Mouse (Mus musculus) Patski (cell line): Measurements from ENCODE around the gene Slc38a6. TPM values are rescaled to one million over a fixed set of nuclear protein-coding genes. Genes with fewer than 3 reads are reported as not detected.

Experiments used
- ATAC-seq: fragments of 100-300 bp; one replicate; pipeline ENCODE4 v1.8.0; 2021
- CTCF ChIA-PET: fragments of 350-600 bp; sonication (Branson Sonifier 250); formaldehyde crosslinking; loops from one replicate; lab custom pipeline; 2022; ENCODE audit warnings: inconsistent platforms; lab: Charles Lee
- POLR2A ChIA-PET: fragments of 350-600 bp; sonication (Branson Sonifier 250); formaldehyde crosslinking; loops from one replicate; lab custom pipeline; 2022; ENCODE audit warnings: antibody characterized with exemption, inconsistent platforms; lab: Charles Lee
- DNase-seq: peaks from one replicate; pipeline ENCODE4 v3.0.0-alpha.2; 2011; ENCODE audit warnings: low read depth, low spot score
- H3K27me3 ChIP-seq: fragments of 371-371 bp; one replicate; pipeline ENCODE4 v1.5.1; 2021
- CTCF ChIP-seq: fragments of 100-300 bp; IDR thresholded peaks from one replicate; pipeline ENCODE4 v1.5.1; 2021
- in situ Hi-C: fragments of 300-500 bp; cut with MboI; formaldehyde crosslinking; loops from 3 replicates; pipeline ENCODE4 v1.11.1; 2018; ENCODE audit warnings: low pct_unique_long_range_greater_than_20kb, mixed read lengths
- polyA plus RNA-seq: library from polyadenylated mRNA; unstranded; gene quantifications from one replicate; pipeline ENCODE4 v1.2.3, GENCODE M21; 2021

Slc38a6 gene
- polyA plus RNA-seq, 1 experiment from 2014 or later, result 17.1 TPM

- TF ChIP-seq CTCF, result no peak
- no peak for ATAC-seq
- CTCF ChIA-PET, result no interaction called here
- in situ Hi-C loops, result no loop called here
- no peak for DNase-seq
- POLR2A ChIA-PET, result no interaction called here
- H3K27me3 ChIP-seq, result no peaks in the 10 kb centered on the region
Observed at GRCm38 (mm10) chr12:73402851-73403665, 116.5 kb downstream of the Slc38a6 start.

Other genes starting within 250 kb of the Slc38a6 start
- 19.9 TPM for gene Six1, start 232.9 kb upstream of the Slc38a6 start, polyA plus RNA-seq
- 2.7 TPM for gene Six4, start 173.3 kb upstream of the Slc38a6 start, polyA plus RNA-seq
- gene Mnat1, start 163.1 kb upstream of the Slc38a6 start, polyA plus RNA-seq, result 45.3 TPM
- gene Trmt5, start 69 bp upstream of the Slc38a6 start, polyA plus RNA-seq, result 19.1 TPM